Mouse (Mus musculus) olfactory bulb, adult 2 months (tissue): ENCODE measurements around the gene Srsf11.

Source experiments
- CTCF ChIP-seq: fragments of 200-500 bp; IDR thresholded peaks from 2 replicates; pipeline ENCODE4 v1.5.1; 2012; ENCODE audit warnings: low read depth, mild to moderate bottlenecking, low read length, moderate library complexity; ENCODE audit not compliant: insufficient read depth
- POLR2A ChIP-seq: fragments of 200-500 bp; IDR thresholded peaks from 2 replicates; pipeline ENCODE4 v1.6.1; 2012; ENCODE audit warnings: mild to moderate bottlenecking, low read depth, low read length, moderate library complexity; ENCODE audit not compliant: insufficient read depth

GRCm38 (mm10) chr3:158040755-158041154, 4.3 kb upstream of the Srsf11 start:
- TF ChIP-seq POLR2A (no peak), CTCF (no peak)
